Mouse (Mus musculus) liver, embryonic 12.5 days (tissue): Measurements from ENCODE around the gene Gm3045. TPM values are rescaled to one million over a fixed set of nuclear protein-coding genes. Genes with fewer than 3 reads are reported as not detected.

ENCODE experiments used
- ATAC-seq: fragments of 200-750 bp; cut with Nextera tagmentation; 2 replicates; pipeline ENCODE4 v1.8.0; 2017; ENCODE audit warnings: moderate number of reproducible peaks, mild to moderate bottlenecking, moderate library complexity
- H3K27ac ChIP-seq: fragments of 300-500 bp; sonication (generic); 2 replicates; pipeline ENCODE4 v1.5.1; 2016; ENCODE audit warnings: mild to moderate bottlenecking
- H3K27me3 ChIP-seq: fragments of 300-500 bp; sonication (generic); replicated peaks from 2 replicates; pipeline ENCODE4 v1.6.1; 2016; ENCODE audit warnings: mild to moderate bottlenecking, moderate library complexity
- H3K36me3 ChIP-seq: fragments of 300-500 bp; sonication (generic); 2 replicates; pipeline ENCODE4 v1.6.1; 2016; ENCODE audit warnings: mild to moderate bottlenecking, moderate library complexity
- H3K4me1 ChIP-seq: fragments of 300-500 bp; sonication (generic); 2 replicates; pipeline ENCODE4 v1.6.1; 2016
- H3K4me2 ChIP-seq: fragments of 300-500 bp; sonication (generic); 2 replicates; pipeline ENCODE4 v1.6.1; 2016; ENCODE audit warnings: mild to moderate bottlenecking, moderate library complexity
- H3K4me3 ChIP-seq: fragments of 300-500 bp; sonication (generic); 2 replicates; pipeline ENCODE4 v1.5.1; 2016; ENCODE audit warnings: mild to moderate bottlenecking, moderate library complexity
- H3K9ac ChIP-seq: fragments of 300-500 bp; sonication (generic); 2 replicates; pipeline ENCODE4 v1.6.1; 2016; ENCODE audit warnings: mild to moderate bottlenecking, moderate library complexity
- H3K9me3 ChIP-seq: fragments of 300-500 bp; sonication (generic); replicated peaks from 2 replicates; pipeline ENCODE4 v1.6.1; 2016; ENCODE audit warnings: mild to moderate bottlenecking, moderate library complexity
- WGBS: fragments of 180-500 bp; shearing (Covaris S2); methylation state at CpG from one replicate; pipeline ENCODE4 v1.1.7; 2016; ENCODE audit not compliant: insufficient replicate concordance; 5-methylcytosine and 5-hydroxymethylcytosine counted together
- polyA plus RNA-seq: library from polyadenylated mRNA; unstranded; fragments of >200 nt; fragmentation: Nextera tagmentation; extraction: Ambion mirVana; gene quantifications from 2 replicates; pipeline ENCODE4 v1.2.1, GENCODE M21; 2016

Gene Gm3045
- polyA plus RNA-seq, 1 experiment from 2014 or later = not detected

- H3K9me3 ChIP-seq = no peaks in the 10 kb centered on the region
- ATAC-seq = no peak
- H3K4me3 ChIP-seq = no peak overlapping the region
- no peaks in the 10 kb centered on the region for H3K4me1 ChIP-seq
- no peaks in the 10 kb centered on the region for H3K36me3 ChIP-seq
- no peak overlapping the region for H3K9ac ChIP-seq
- 51% methylated on average over 7 of the region's 7 CpGs for WGBS
- no peak overlapping the region for H3K4me2 ChIP-seq
- no peak overlapping the region for H3K27ac ChIP-seq
- peaks cover 28% of the 10 kb centered on the region for H3K27me3 ChIP-seq
These were observed 17.0 kb downstream of the Gm3045 start for GRCm38 (mm10) chr13:56443411-56443810.

GRCm38 (mm10) chr13:56444112-56444511, 17.7 kb downstream of the Gm3045 start:
- Histone ChIP-seq H3K36me3 (no peaks in the 10 kb centered on the region), H3K9me3 (no peaks in the 10 kb centered on the region), H3K4me3 (no peak overlapping the region), H3K27me3 (peaks cover 21% of the 10 kb centered on the region), H3K27ac (no peak overlapping the region), H3K4me2 (no peak overlapping the region), H3K9ac (no peak overlapping the region), H3K4me1 (no peaks in the 10 kb centered on the region)
- ATAC-seq = no peak
- WGBS = 60% methylated on average over 3 of the region's 3 CpGs

GRCm38 (mm10) chr13:56444996-56445395, 18.6 kb downstream of the Gm3045 start:
- no peak overlapping the region for H3K9ac ChIP-seq
- ATAC-seq = no peak
- H3K27ac ChIP-seq = no peak overlapping the region
- no peak overlapping the region for H3K4me2 ChIP-seq
- H3K27me3 ChIP-seq = peaks cover 12% of the 10 kb centered on the region
- no peaks in the 10 kb centered on the region for H3K36me3 ChIP-seq
- no peaks in the 10 kb centered on the region for H3K4me1 ChIP-seq
- WGBS = 67% methylated on average over 6 of the region's 6 CpGs
- no peaks in the 10 kb centered on the region for H3K9me3 ChIP-seq
- no peak overlapping the region for H3K4me3 ChIP-seq

- no peak overlapping the region for H3K9ac ChIP-seq
- H3K27ac ChIP-seq = no peak overlapping the region
- no peaks in the 10 kb centered on the region for H3K4me1 ChIP-seq
- no peak overlapping the region for H3K4me2 ChIP-seq
- no peaks in the 10 kb centered on the region for H3K9me3 ChIP-seq
- no peaks in the 10 kb centered on the region for H3K36me3 ChIP-seq
- H3K27me3 ChIP-seq = 0 out of 2 replicates have a peak, but pooled peaks cover 3% of the 10 kb centered on the region
- H3K4me3 ChIP-seq = no peak overlapping the region
- 64% methylated on average over 10 of the region's 10 CpGs for WGBS
- ATAC-seq = no peak
These were observed 23.0 kb downstream of the Gm3045 start for GRCm38 (mm10) chr13:56449239-56450030.

GRCm38 (mm10) chr13:56450035-56450434, 23.6 kb downstream of the Gm3045 start:
- H3K4me2 ChIP-seq = no peak overlapping the region
- no peaks in the 10 kb centered on the region for H3K4me1 ChIP-seq
- no peak overlapping the region for H3K27ac ChIP-seq
- no peak overlapping the region for H3K9ac ChIP-seq
- no peak overlapping the region for H3K4me3 ChIP-seq
- no peak for ATAC-seq
- H3K36me3 ChIP-seq = no peaks in the 10 kb centered on the region
- no peaks in the 10 kb centered on the region for H3K9me3 ChIP-seq
- 0 out of 2 replicates have a peak, but pooled peaks cover 3% of the 10 kb centered on the region for H3K27me3 ChIP-seq
- WGBS = 72% methylated on average over 8 of the region's 8 CpGs

GRCm38 (mm10) chr13:56458001-56458400, 31.6 kb downstream of the Gm3045 start:
- Histone ChIP-seq H3K36me3 (no peaks in the 10 kb centered on the region), H3K27ac (no peak overlapping the region), H3K27me3 (no peaks in the 10 kb centered on the region), H3K9me3 (no peaks in the 10 kb centered on the region), H3K9ac (no peak overlapping the region), H3K4me3 (no peak overlapping the region), H3K4me2 (no peak overlapping the region), H3K4me1 (no peaks in the 10 kb centered on the region)
- WGBS = 50% methylated on average over 9 of the region's 9 CpGs
- no peak for ATAC-seq

GRCm38 (mm10) chr13:56461460-56461859, 35.1 kb downstream of the Gm3045 start:
- H3K27me3 ChIP-seq = no peaks in the 10 kb centered on the region
- 49% methylated on average over 4 of the region's 4 CpGs for WGBS
- H3K4me2 ChIP-seq = no peak overlapping the region
- H3K27ac ChIP-seq = no peak overlapping the region
- H3K9me3 ChIP-seq = no peaks in the 10 kb centered on the region
- H3K9ac ChIP-seq = no peak overlapping the region
- ATAC-seq = no peak
- H3K36me3 ChIP-seq = no peaks in the 10 kb centered on the region
- no peaks in the 10 kb centered on the region for H3K4me1 ChIP-seq
- H3K4me3 ChIP-seq = no peak overlapping the region

- Histone ChIP-seq H3K36me3 (no peaks in the 10 kb centered on the region), H3K4me3 (no peak overlapping the region), H3K9me3 (no peaks in the 10 kb centered on the region), H3K9ac (no peak overlapping the region), H3K27ac (no peak overlapping the region), H3K27me3 (no peaks in the 10 kb centered on the region), H3K4me1 (no peaks in the 10 kb centered on the region), H3K4me2 (no peak overlapping the region)
- 75% methylated on average over 4 of the region's 4 CpGs for WGBS
- ATAC-seq = no peak
These were observed 36.4 kb downstream of the Gm3045 start for GRCm38 (mm10) chr13:56462791-56463190.

GRCm38 (mm10) chr13:56463261-56463660, 36.9 kb downstream of the Gm3045 start:
- WGBS = 74% methylated on average over 7 of the region's 7 CpGs
- no peak for ATAC-seq

GRCm38 (mm10) chr13:56463750-56464149, 37.4 kb downstream of the Gm3045 start:
- no peaks in the 10 kb centered on the region for H3K4me1 ChIP-seq
- no peak overlapping the region for H3K4me2 ChIP-seq
- no peaks in the 10 kb centered on the region for H3K36me3 ChIP-seq
- ATAC-seq = no peak
- no peak overlapping the region for H3K27ac ChIP-seq
- WGBS = 69% methylated on average over 6 of the region's 6 CpGs
- H3K9me3 ChIP-seq = no peaks in the 10 kb centered on the region
- no peak overlapping the region for H3K9ac ChIP-seq
- no peak overlapping the region for H3K4me3 ChIP-seq
- no peaks in the 10 kb centered on the region for H3K27me3 ChIP-seq

More at GRCm38 (mm10) chr13:56463261-56463660, 36.9 kb downstream of the Gm3045 start:
- Histone ChIP-seq H3K27me3 (no peaks in the 10 kb centered on the region), H3K27ac (no peak overlapping the region), H3K9ac (no peak overlapping the region), H3K4me1 (no peaks in the 10 kb centered on the region), H3K4me2 (no peak overlapping the region), H3K4me3 (no peak overlapping the region), H3K36me3 (no peaks in the 10 kb centered on the region), H3K9me3 (no peaks in the 10 kb centered on the region)

GRCm38 (mm10) chr13:56467786-56468185, 41.4 kb downstream of the Gm3045 start:
- Histone ChIP-seq H3K36me3 (no peaks in the 10 kb centered on the region), H3K4me3 (no peak overlapping the region), H3K4me1 (no peaks in the 10 kb centered on the region), H3K27ac (no peak overlapping the region), H3K9ac (no peak overlapping the region), H3K4me2 (no peak overlapping the region), H3K27me3 (no peaks in the 10 kb centered on the region), H3K9me3 (no peaks in the 10 kb centered on the region)
- WGBS = 77% methylated on average over 7 of the region's 7 CpGs
- no peak for ATAC-seq

- no peak overlapping the region for H3K4me2 ChIP-seq
- no peak overlapping the region for H3K9ac ChIP-seq
- no peaks in the 10 kb centered on the region for H3K27me3 ChIP-seq
- H3K36me3 ChIP-seq = no peaks in the 10 kb centered on the region
- 75% methylated on average over 4 of the region's 4 CpGs for WGBS
- no peaks in the 10 kb centered on the region for H3K9me3 ChIP-seq
- ATAC-seq = no peak
- no peak overlapping the region for H3K27ac ChIP-seq
- H3K4me3 ChIP-seq = no peak overlapping the region
- H3K4me1 ChIP-seq = no peaks in the 10 kb centered on the region
These were observed 42.1 kb downstream of the Gm3045 start for GRCm38 (mm10) chr13:56468536-56468935.

- no peak overlapping the region for H3K4me2 ChIP-seq
- H3K9me3 ChIP-seq = no peaks in the 10 kb centered on the region
- no peak overlapping the region for H3K4me3 ChIP-seq
- no peaks in the 10 kb centered on the region for H3K27me3 ChIP-seq
- H3K27ac ChIP-seq = no peak overlapping the region
- no peaks in the 10 kb centered on the region for H3K36me3 ChIP-seq
- 74% methylated on average over 6 of the region's 6 CpGs for WGBS
- H3K4me1 ChIP-seq = no peaks in the 10 kb centered on the region
- no peak overlapping the region for H3K9ac ChIP-seq
- ATAC-seq = no peak
These were observed 44.8 kb downstream of the Gm3045 start for GRCm38 (mm10) chr13:56471211-56471610.
